Mouse (Mus musculus) liver, postnatal 0 days (tissue): ENCODE results near the gene Lpar6.

ENCODE experiments used
- CTCF ChIP-seq: sonication (generic); IDR thresholded peaks from 2 replicates; pipeline ENCODE4 v1.5.1; 2016; ENCODE audit warnings: antibody characterized with exemption, low read depth
- EP300 ChIP-seq: IDR thresholded peaks from 2 replicates; pipeline ENCODE4 v1.6.1; 2016; ENCODE audit warnings: antibody characterized with exemption, low read depth, mild to moderate bottlenecking

- TF ChIP-seq CTCF: no peak
- TF ChIP-seq EP300: no peak
Measured at GRCm38 (mm10) chr14:73244061-73244597, 6.4 kb downstream of the Lpar6 start.
